Mouse (Mus musculus): Measurements from ENCODE around the gene Lrwd1.

- TF ChIP-seq GATA1 (IDR thresholded peaks at IDR 0.05; ENCODE audit: low read length), result no peak
- TF ChIP-seq TAL1 (IDR thresholded peaks at IDR 0.05; ENCODE audit: low read length), result no peak
These were observed 33.6 kb downstream of the Lrwd1 start for GRCm38 (mm10) chr5:136102099-136102820.

All from erythroblast, embryonic 14.5 days (primary cell).